Mouse (Mus musculus) cerebellum, adult 9-10 months (tissue): ENCODE measurements around the gene Rabgap1l.

Source experiments
- DNase-seq: peaks from one replicate; pipeline ENCODE4 v3.0.0; 2022

Gene Rabgap1l

DNA sequence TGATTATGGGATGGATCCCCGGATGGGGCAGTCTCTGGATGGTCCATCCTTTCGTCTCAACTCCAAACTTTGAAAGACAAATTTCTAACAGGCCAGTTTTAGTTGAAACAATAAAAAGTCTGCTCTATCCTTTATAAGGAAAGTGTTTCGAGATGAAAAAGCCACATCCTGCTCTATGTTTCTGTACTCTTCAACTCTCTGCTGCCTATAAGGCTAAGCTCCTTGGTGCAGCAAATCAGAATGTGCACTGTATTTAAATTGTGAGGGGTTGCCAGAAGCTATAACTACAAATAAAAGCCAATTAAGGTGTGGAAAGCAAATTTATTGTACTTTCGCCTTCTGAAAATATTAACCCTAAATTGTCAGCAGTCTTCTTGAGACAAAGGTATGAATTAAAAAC, 198.9 kb downstream of the Rabgap1l start:
- no peak for DNase-seq

DNA sequence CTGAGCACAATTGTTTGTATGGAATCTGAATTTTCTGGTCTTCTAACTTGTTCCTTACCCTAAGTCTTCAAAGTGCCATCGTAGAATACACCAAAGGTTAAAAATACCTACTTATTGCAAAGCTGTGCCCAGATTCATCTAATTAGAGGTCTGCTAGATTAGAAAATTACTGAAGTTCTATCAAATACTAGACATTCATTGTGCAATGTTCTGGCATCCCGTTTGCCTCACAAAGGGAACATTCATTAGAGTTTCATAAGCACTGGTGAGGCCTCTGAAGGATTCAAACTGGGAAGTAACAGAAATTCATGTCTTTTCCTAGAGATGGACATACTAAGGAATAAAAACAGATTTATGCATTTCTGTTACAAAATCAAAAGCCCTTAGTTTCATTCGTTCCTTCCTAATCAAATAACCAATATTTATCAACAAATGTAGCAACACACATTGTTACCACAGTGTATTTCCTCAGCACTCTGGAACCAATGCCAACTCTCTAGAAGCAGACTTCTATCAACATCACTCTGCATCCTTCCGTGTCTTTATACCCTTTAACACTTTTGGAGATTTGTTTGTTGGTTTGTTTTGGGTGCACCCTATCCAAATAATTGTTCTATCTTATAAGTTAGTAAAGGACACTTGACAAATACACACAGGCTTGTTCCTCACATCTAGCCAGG, 204.0 kb downstream of the Rabgap1l start:
- no peak for DNase-seq

DNA sequence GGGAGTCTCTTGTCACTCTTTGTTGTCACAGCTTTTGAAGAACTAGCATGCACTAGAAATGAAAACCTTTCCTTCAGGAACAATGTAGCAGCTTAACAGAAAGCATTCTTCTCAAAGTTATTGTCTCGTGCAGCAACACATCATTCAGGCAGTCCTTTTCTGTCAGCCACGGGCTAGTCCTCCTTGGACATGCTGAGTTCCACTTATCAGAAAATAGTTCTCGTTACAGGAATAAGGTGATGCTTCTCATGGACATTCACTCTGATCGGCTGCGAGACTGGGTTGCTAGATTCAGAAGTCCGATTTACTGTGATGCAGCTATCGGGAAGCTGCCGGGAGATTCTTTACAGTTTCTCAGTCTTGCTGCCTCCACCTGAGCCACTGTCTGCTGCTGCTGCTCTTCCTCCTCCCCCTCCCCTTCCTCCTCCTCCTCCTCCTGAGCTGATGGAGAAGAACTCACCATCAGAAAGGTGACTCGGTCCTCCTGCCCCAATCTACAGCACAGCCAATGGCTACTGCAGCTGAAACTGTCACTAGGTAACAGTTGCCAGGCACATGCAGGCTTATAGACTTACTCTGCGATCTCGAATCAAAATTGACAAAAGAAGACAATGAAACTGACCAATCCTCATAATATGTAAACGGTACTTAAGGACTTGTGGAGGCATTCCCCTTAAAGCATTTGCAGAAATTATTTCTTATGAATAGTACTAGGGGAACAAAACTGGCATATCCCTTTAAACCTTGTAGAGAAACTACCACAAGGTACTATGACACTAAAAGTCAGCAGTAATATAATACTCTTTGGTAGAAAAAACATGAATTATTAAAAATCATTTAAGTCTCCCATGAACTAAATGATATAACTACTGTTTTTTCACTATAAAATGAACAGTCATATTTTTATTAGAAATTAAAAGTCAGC, 213.4 kb downstream of the Rabgap1l start:
- DNase-seq = peak; percentile 26

DNA sequence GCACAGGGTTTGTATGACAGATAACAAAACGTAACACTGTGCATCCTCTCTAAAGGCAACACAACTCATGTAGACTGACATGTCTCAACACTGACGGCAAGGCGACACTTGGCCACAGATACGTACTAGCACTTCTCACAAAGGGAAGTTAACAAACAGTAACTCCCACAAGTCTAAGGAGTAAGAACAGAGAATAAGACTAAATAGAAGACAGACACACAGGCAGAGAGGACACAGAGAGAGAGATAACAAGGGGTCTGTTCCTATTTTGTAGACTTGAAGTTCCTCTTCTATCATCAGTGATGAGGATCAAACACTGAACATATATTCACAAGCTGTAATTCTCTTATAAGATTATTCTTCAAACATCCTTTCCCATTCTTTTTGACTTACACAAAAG, 216.9 kb downstream of the Rabgap1l start:
- DNase-seq = no peak

DNA sequence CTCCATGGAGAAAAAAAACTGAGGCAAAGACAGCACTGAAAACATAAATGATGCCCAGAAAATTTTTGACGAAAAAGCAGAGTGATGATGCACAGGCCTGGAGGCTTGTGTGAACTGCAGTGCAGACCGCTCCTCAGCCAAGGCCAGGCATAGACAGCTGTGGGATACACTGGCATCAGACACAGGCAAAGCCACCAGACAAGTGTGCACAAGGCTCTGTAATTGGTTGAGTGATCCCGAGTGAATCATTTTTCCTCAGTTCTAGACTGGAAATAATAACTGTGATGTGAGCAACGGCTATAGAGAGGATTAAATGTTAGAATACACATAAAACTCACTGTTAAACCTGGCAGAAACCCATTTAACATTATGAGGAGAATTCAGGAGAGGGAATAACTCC, 219.0 kb downstream of the Rabgap1l start:
- DNase-seq = no peak

DNA sequence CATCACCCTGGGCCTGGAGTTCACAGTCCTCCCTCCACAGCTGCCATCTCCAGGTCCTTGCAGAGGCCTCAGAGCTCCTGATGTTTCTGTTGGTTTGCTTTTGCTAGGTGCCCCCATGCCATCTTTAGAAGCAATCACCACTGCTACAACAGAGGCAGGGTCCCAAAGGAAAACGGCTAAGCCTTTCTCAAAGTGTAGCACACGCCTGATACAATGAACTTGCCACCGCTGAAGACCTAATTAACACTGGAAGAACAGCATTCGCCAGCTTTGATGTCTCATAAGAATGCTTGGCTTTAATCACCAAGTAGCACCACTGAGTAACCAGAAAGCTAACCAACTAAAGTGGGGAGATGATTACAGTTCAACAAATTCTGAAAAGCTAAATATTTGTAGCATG, 226.6 kb downstream of the Rabgap1l start:
- DNase-seq = no peak

DNA sequence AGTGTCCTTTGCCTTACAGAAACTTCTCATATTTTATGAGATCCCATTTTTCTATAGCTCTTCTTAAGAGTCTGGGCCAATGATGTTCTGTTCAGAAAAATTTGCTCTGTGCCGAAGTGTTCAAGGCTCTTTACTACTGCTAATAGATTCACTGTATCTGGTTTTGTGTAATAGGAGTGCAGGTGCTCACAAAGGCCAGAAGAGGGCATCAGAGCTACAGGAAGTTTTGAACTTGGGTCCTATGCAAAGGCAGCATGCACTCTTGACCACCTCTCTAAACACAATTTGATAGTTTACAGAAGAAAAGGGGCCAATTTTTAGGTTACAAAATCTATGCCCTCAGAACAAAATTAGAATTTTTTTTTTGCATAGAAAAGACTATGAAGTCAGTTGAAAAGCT, 231.6 kb downstream of the Rabgap1l start:
- no peak for DNase-seq

DNA sequence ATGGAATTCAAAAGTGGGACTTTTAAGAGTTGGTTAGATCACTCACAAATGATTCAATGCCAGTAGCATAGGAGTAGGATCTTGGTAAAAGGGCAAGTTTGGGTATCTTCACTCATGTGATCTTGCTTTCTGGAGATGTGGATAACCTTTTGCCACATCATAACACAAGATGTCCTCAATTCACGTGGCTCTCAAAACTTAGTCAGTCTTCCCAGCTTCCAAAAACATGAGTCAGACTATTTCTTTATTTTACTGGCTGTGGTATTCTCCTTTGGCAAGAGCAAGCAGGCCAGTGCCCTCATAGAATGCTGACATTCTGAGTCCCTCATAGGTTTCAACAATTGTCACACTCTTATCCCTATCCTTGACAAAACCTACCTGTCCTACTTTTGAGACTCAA, 242.4 kb downstream of the Rabgap1l start:
- no peak for DNase-seq

DNA sequence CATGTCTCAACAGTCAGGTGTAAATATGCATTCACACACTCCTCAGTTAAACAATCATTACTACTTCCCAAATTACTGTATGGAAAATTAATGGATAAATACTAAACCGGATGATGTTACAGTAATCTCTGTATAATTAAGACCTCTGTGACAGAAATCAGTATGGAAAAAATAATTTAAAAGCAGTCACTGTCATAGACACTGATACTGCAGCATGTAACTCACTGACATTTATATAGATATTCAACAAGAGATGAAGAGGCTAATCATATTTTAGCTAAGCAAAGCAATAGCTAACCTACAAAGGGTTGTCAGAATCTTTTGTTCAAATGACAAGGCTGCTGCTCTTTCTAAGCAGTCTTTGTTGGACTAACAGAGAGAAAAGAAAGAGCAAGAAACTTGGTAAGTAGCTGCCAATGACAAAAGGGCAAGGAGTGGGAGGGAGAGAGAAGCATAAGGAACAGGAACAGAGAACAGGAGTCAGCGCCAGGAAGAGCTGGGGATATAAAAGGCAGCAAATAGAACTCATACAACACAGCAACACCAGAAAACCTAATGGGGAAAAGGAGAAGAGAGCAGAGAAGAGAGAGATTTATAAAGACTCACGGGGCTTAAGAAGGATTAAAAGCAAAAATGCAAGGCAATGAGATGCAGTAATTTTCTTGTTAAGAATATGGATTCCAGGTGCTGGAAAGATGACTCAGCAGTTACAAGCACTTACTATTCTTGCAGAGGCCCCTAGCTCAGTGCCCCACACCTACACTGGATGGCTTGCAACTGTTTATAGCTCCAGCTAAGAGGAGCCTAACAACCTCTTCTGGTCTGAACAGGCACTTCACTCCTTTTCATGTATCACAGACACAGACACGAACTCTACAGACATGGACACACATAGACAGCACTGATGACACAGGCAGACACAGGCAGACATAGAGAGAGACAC, 244.8 kb downstream of the Rabgap1l start:
- DNase-seq = peak; percentile 22

DNA sequence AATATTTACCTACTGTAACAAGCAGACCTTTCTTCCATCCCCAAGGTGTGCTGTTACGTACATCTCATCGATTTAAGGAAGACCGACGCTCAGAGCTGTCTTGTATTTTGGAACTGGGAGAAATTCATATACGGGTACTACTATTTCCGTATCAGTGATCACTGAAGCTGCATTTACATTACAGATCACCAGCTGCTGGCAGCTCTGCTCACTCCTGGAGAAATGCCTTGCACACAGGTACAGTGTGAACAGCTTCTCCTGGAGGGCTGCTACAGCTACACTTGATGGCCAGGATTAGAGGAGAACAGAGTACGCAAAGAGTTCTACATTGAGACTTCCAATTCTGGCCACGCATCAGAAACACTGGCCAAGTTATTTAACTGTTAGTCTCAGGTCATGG, 257.4 kb downstream of the Rabgap1l start:
- DNase-seq = peak; percentile 36

DNA sequence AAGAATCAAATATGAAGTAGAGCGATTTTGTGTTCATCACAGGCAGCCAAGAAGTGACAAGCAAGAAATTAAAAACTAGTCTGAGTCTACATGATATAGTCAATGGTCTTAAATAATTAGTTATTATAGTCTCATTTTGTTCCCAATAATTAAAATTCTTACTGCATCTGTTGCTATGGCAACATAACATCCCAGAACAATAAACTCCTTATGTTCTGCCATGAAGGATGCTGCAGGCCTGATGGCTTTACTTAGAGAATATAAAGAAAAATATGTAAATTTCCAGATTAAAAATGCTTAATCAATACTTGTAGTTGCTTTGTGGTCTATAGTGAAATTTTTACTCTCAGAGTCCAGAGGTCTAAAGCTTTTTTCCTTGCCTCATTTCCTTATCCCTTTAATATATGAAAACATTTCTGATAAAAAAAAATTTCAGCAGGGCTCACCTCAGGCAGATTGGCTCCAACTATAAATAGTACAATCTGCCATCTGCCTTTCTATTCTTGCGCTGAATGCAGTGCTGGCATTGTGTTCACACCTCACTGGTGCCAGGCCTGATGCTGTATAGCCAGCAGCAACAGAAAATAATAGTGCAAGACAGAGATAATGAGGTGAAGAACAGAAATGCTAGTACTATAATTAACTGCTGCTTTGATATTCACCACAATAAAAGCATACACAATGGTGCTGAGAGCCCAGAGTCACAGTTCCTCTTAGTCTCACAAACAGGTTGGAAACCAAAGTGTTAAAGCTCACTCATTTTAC, 258.3 kb downstream of the Rabgap1l start:
- DNase-seq = peak; percentile 94

DNA sequence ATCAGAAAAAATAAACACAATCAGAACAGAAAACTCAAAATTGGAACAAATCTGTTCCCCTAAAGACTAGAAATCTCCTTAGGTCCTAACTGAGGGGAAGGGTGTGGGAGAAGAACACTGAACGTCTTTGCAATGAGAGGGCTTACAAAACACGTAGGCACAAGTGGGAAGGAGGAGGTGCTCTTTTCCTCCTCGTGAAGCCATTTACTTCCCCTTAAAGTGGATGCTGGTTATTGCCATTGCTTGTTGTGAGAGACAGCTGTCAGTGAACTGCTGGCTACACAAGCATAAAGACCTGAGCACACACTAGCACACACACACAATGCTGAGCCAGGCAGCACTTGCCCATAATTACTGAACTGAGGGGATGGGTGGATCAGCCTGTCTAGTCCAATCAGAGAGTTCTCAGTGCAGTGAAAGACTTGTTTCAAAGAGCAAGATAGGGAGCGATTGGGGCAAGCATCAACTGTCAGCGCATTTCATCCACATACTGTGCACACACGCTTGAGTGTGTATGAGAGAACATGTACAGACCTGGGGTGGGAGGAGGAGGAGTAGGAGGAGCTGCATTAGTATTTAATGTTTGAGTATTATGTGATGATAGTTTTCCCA, 259.7 kb downstream of the Rabgap1l start:
- no peak for DNase-seq

DNA sequence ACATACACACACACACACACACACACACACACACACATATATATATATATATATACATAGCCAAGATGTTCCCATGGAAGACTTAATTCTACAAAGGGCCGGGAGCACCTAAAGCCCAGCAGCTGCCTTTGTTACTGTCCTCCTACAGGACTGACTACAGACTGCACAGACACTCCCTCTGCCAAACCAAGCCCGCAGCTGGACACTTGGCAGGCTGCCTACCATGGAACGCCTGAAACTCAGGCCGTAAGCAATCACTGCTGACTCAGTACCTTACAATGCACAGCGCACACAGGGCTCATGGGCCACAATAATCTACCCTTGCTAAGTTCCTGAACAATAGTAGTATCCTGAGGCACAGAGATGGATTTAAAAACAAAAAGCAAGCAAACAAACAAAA, 261.6 kb downstream of the Rabgap1l start:
- peak; percentile 83 for DNase-seq

DNA sequence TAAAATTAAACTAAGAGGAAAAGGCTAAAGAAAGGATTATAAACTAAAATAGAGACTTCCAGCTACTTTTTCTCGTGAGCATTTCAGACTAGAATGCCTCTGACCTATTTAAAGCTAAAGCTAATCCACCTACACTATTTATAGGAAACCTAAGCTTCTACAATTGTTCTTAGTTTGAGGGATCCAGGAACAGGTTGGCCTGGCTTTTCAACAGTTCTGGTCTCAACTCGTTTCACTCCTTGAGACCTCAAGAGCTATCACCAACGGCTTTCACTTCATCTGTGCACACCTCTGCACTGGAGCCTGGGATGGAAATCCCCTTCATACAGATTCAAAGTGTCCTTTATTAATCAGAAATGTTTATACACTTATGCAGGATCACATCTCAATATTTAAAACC, 271.1 kb downstream of the Rabgap1l start:
- no peak for DNase-seq

DNA sequence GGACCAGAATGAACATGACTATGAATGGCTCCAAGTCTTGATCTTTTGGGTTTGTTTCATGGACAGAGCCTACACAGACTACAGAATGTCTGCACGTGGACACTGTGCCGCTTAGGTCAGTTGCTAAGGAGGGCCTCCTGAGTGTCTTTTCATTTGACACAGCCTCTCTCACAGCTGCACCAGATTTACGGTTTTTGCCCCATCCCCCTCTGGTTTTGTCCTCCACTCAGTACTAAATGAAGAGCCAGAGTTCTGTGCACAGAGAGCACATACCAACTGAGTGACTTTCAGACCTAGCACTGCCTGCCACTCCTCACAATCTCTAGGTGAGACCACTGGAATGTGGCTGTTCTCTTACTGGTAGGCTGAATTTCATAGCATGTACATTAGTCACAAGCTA, 272.3 kb downstream of the Rabgap1l start:
- DNase-seq = no peak

DNA sequence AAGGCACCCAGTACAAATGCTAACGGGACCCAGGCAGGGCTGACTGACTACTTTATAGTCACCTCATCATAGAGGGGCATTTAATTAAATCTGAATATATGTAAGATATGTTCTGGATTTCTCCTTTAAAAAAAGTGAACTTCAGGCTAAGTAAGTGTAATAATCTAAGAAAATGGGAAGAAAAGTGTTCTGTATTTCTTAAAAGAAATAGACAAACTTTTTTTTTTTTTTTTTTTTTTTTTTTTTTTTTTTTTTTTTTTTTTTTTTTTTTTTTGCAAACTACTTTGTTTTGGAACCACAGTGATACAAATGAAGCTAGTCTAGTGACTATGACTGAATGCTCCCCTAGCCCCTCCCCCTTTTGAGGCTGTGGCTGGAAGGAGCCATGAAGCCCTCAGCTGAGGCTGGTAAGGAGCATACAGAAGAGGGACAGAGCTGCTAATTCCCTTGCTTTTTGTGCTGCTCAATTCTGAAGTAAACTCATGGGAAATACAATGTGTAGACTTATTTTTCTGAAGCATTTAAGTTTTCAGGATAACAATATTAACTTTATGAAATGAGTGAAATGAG, 273.0 kb downstream of the Rabgap1l start:
- DNase-seq = no peak

DNA sequence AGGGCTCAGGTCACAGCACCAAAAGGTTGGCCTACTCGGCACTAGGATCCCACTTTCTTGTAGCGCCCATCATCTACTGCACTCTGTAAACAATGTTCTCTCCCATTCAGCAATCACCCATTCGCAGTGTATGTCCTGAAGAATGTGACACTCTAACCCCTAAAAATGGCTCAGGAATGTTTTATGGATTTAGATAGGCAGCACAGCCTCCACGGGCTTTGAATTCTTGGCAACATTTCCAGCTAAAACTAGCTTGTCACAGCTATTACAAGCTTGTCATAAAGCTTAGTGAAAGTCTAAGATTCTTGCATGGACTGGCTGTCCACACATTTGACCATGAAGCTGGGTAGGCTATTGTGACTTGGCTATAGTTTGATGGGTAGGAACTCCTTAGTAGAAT, 274.5 kb downstream of the Rabgap1l start:
- no peak for DNase-seq

DNA sequence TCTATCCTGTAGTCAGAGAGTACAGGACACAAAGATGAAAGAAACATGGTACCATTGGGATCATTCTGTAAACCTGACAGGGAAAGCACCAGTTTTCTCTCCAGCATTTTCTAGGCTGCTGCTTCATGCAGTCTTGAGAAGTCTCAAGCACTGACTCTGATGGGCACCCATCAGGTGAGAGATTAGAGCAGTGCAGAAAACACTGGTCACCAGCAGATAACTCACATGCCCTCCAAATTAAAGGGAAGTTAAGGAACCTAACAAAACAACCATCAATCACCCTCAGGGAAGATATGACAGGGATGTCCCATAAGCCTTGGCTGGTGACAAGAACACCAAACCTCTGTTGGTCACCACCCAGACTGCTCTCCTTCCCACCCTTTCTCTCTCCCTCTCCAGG, 285.2 kb downstream of the Rabgap1l start:
- DNase-seq = no peak

DNA sequence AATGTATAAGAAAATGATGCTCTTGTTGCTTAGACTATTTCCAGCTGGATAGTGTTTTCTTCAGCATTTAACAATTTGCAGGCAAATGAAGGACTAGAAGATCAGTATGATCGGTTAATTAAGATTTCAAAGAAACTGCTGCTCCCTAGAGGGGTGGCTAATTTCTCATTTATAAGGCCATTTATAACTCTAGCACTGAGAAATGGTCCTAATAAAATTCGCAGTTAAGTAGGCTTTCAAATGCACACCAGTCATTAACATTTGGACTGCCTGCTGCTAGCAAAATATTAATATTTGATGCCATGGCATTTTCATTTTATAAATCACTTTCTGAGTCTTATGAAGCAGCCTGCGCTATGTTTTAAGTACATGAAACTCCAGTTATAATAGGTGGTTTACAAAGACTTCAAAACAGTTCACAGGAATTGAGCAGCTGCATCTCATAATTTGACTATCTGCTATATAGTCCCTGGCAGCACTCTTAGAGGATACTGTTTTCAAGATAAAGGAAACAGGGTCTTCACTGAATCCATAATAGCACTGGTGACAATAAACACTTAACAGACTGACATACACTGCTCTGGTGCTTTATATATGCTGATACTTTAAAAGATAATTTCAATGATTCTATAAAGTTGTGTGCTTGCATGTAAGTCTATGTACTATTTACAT, 296.0 kb downstream of the Rabgap1l start:
- no peak for DNase-seq

DNA sequence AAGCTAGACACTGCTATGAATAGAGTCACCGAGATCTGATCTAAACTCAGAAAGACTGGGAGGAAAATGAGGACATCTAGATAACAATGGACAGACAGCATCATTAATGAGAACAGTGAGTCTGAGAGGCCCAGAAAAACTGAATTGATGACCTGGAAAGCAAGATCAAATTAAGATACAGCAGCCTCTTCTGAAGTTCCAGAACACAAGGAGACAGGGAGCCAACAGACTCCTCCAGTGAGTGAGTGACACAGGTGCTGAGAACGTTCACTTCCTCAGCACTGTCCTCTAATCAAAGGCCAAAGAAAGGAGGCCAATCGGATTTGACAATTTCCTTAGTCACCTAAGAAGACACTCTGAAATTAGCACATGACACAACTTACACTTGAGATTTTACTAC, 307.3 kb downstream of the Rabgap1l start:
- DNase-seq = no peak

DNA sequence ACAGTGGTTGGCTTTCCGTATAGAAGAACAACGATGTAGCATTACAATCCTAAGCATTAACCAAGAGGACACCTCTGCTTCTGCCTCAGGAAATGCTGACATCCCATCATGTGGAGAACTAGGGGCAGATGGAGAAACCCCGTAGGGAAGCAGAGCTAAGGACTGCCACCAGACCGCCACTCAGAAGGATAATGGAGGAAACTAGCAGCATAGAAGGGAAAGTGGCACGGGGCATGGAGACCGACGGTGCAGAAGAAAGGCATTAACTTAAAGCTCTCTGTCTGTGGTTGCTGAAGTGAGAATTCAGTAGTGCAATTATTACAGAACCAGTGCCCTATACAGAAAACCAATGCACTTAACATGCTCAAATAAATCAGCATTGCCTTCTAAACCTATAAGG, 308.0 kb downstream of the Rabgap1l start:
- DNase-seq = no peak
